Mouse (Mus musculus) myocyte (in vitro differentiated cells): ENCODE results near the gene Tmem229a.

Experiments used
- E2F4 ChIP-seq: IDR thresholded peaks from one replicate; pipeline ENCODE4 v1.6.1; 2011; ENCODE audit warnings: mild to moderate bottlenecking, control low read depth, moderate library complexity; ENCODE audit not compliant: insufficient read depth
- MAX ChIP-seq: IDR thresholded peaks from one replicate; pipeline ENCODE4 v1.6.1; 2011; ENCODE audit warnings: low read depth, mild to moderate bottlenecking, control low read depth
- MYOD1 ChIP-seq, 3 experiments: IDR thresholded peaks; one replicate each; pipeline ENCODE4 v1.6.1; 2011; ENCODE audit warnings: control low read depth in 2 of 3, low read depth in 2 of 3, mild to moderate bottlenecking in 2 of 3, moderate library complexity in 1 of 3; ENCODE audit not compliant: insufficient read length in 2 of 3, control insufficient read depth in 1 of 3
- MYOG ChIP-seq, 3 experiments: IDR thresholded peaks; one replicate each; pipeline ENCODE4 v1.6.1; 2011; ENCODE audit warnings: control low read depth in 2 of 3, low read depth in 2 of 3, mild to moderate bottlenecking in 2 of 3; ENCODE audit not compliant: insufficient read length in 2 of 3, control insufficient read depth in 1 of 3, insufficient read depth in 1 of 3
- POLR2A ChIP-seq: IDR thresholded peaks from one replicate; pipeline ENCODE4 v1.6.1; 2011; ENCODE audit warnings: low read depth, mild to moderate bottlenecking, control low read depth, moderate library complexity; ENCODE audit not compliant: insufficient read length
- POLR2AphosphoS2 ChIP-seq: IDR thresholded peaks from one replicate; pipeline ENCODE4 v1.6.1; 2011; ENCODE audit warnings: low read depth, control low read depth; ENCODE audit not compliant: insufficient read length
- REST ChIP-seq: IDR thresholded peaks from one replicate; pipeline ENCODE4 v1.6.1; 2011; ENCODE audit warnings: mild to moderate bottlenecking, control low read depth, moderate library complexity; ENCODE audit not compliant: insufficient read depth, insufficient read length
- USF1 ChIP-seq: IDR thresholded peaks from one replicate; pipeline ENCODE4 v1.6.1; 2011; ENCODE audit warnings: low read depth, mild to moderate bottlenecking, control low read depth, moderate library complexity

GRCm38 (mm10) chr6:24976176-24976575 lies 20.1 kb upstream of the Tmem229a start:
- no peak for TF ChIP-seq USF1
- no peak for TF ChIP-seq POLR2A
- TF ChIP-seq POLR2AphosphoS2 = no peak
- no peak for TF ChIP-seq MYOD1 (IDR thresholded peaks at IDR 0.05; ENCODE audit: control insufficient read depth in 1 of 3, insufficient read length in 2 of 3, low read depth in 2 of 3)
- TF ChIP-seq MAX = no peak
- TF ChIP-seq E2F4 = no peak
- no peak for TF ChIP-seq REST
- TF ChIP-seq MYOG (IDR thresholded peaks at IDR 0.05; ENCODE audit: control insufficient read depth in 1 of 3, insufficient read depth in 1 of 3, insufficient read length in 2 of 3, low read depth in 2 of 3) = no peak
